In genomic region chr4:139930885-139931284, GRCm38 (mm10) we compare ENCODE assay signal across 30 mouse cellular contexts. TPM values are rescaled to one million over a fixed set of nuclear protein-coding genes. Genes with fewer than 3 reads are reported as not detected.
DNase-seq lines count a peak whose midpoint lies in the region; ATAC-seq and TF ChIP-seq lines count a peak whose summit lies in the region.
"Had no signal": no experiment of that assay in that cellular context is flagged by ENCODE, and none has a peak within 500 bp of the region (broad histone marks: within the 10 kb centered on the region; RNA-seq: fewer than 3 reads in every experiment).

No protein-coding gene starts in this region.

- H3K9ac ChIP-seq in hindbrain, postnatal 0 days (replicated peaks; ENCODE audit: low read length) = no peak overlapping the region
- H3K9ac ChIP-seq in neural tube, embryonic 13.5 days = no peak overlapping the region
- no peak overlapping the region for H3K9ac ChIP-seq in forebrain, embryonic 14.5 days (ENCODE audit: low read length)
- H3K9ac ChIP-seq: embryonic facial prominence, embryonic 15.5 days; limb, embryonic 15.5 days; stomach, embryonic 15.5 days had no signal

- no peak for DNase-seq in hindbrain, postnatal 0 days (ENCODE audit: low spot score)
- DNase-seq in hindbrain, embryonic 10.5 days (ENCODE audit: low spot score) = no peak
- no peak for DNase-seq in neural tube, embryonic 10.5 days (ENCODE audit: extremely low spot score, low spot score)
- no peak for DNase-seq in forebrain, embryonic 14.5 days (ENCODE audit: low spot score)
- DNase-seq in right cerebral cortex, adult 2 months (ENCODE audit: low spot score in 2 of 2) = no peak
- no peak for DNase-seq in adrenal gland, postnatal 14 days
- DNase-seq: adrenal gland, adult 2 months; cerebellum, adult 2 months; cerebellum, postnatal 25 days; gastrocnemius, postnatal 25 days; heart, adult 11 months; heart, postnatal 4 days; kidney, adult 9 months; kidney, postnatal 10 days; layer of hippocampus, adult 9-11 months; midbrain, embryonic 14.5 days; retina, postnatal 1 day; right cerebral cortex, postnatal 25 days had no signal

- no peak for ATAC-seq in hindbrain, postnatal 0 days
- no peak for ATAC-seq in neural tube, embryonic 13.5 days (ENCODE audit: low read depth)
- no peak for ATAC-seq in forebrain, embryonic 14.5 days
- ATAC-seq: activated CD4-positive, CD25-positive, alpha-beta regulatory T cell, adult 4 months; intestine, postnatal 0 days; lung, postnatal 0 days had no signal

- TF ChIP-seq CTCF in hindbrain, postnatal 0 days (IDR thresholded peaks at IDR 0.05; ENCODE audit: low read depth) = no peak

- no peak overlapping the region for H3K4me3 ChIP-seq in hindbrain, postnatal 0 days (ENCODE audit: low read length)
- H3K4me3 ChIP-seq in hindbrain, embryonic 10.5 days = no peak overlapping the region
- no peak overlapping the region for H3K4me3 ChIP-seq in neural tube, embryonic 13.5 days
- no peak overlapping the region for H3K4me3 ChIP-seq in forebrain, embryonic 14.5 days (ENCODE audit: low read depth, low read length)
- H3K4me3 ChIP-seq: embryonic facial prominence, embryonic 10.5 days; embryonic facial prominence, embryonic 15.5 days; limb, embryonic 10.5 days; limb, embryonic 15.5 days; stomach, embryonic 15.5 days had no signal

- no peaks in the 10 kb centered on the region for H3K27me3 ChIP-seq in hindbrain, postnatal 0 days (ENCODE audit: insufficient read depth, low read length)
- peaks cover 27% of the 10 kb centered on the region for H3K27me3 ChIP-seq in hindbrain, embryonic 10.5 days (ENCODE audit: insufficient read depth, poor library complexity, severe bottlenecking)
- H3K27me3 ChIP-seq in neural tube, embryonic 13.5 days = peaks cover 22% of the 10 kb centered on the region; the same call in 1 of the 2 replicates
- H3K27me3 ChIP-seq in forebrain, embryonic 14.5 days (replicated peaks; ENCODE audit: control insufficient read depth, insufficient read depth, low read length) = 0 out of 2 replicates have a peak, but pooled peaks cover 8% of the 10 kb centered on the region

- no peaks in the 10 kb centered on the region for H3K36me3 ChIP-seq in hindbrain, postnatal 0 days (ENCODE audit: insufficient read depth, low read length)
- no peaks in the 10 kb centered on the region for H3K36me3 ChIP-seq in hindbrain, embryonic 10.5 days
- no peaks in the 10 kb centered on the region for H3K36me3 ChIP-seq in neural tube, embryonic 13.5 days
- H3K36me3 ChIP-seq in forebrain, embryonic 14.5 days (ENCODE audit: control insufficient read depth, insufficient read depth, low read length) = no peaks in the 10 kb centered on the region
- H3K36me3 ChIP-seq: embryonic facial prominence, embryonic 10.5 days; embryonic facial prominence, embryonic 15.5 days; limb, embryonic 10.5 days; limb, embryonic 15.5 days; stomach, embryonic 15.5 days had no signal

- 0 out of 2 replicates have a peak overlapping the region, but pooled peaks have one; percentile 65 for H3K27ac ChIP-seq in hindbrain, postnatal 0 days
- H3K27ac ChIP-seq in hindbrain, embryonic 10.5 days = no peak overlapping the region
- peak overlapping the region; percentile 74 for H3K27ac ChIP-seq in neural tube, embryonic 13.5 days (replicated peaks)
- peak overlapping the region; percentile 53; the same call in 1 of the 2 replicates for H3K27ac ChIP-seq in forebrain, embryonic 14.5 days (ENCODE audit: low read depth, low read length)
- H3K27ac ChIP-seq: embryonic facial prominence, embryonic 10.5 days; embryonic facial prominence, embryonic 15.5 days; limb, embryonic 10.5 days; limb, embryonic 15.5 days; macrophage; stomach, embryonic 15.5 days had no signal

- peaks cover 25% of the 10 kb centered on the region for H3K4me1 ChIP-seq in hindbrain, postnatal 0 days (ENCODE audit: insufficient read depth, low read length)
- H3K4me1 ChIP-seq in hindbrain, embryonic 10.5 days (replicated peaks) = peaks cover 38% of the 10 kb centered on the region
- H3K4me1 ChIP-seq in neural tube, embryonic 13.5 days (replicated peaks) = peaks cover 33% of the 10 kb centered on the region
- peaks cover 25% of the 10 kb centered on the region for H3K4me1 ChIP-seq in forebrain, embryonic 14.5 days (ENCODE audit: control insufficient read depth, insufficient read depth, low read length)
- H3K4me1 ChIP-seq: stomach, embryonic 15.5 days had no signal

- H3K9me3 ChIP-seq in hindbrain, postnatal 0 days (ENCODE audit: low read length) = no peaks in the 10 kb centered on the region
- no peaks in the 10 kb centered on the region for H3K9me3 ChIP-seq in hindbrain, embryonic 10.5 days
- no peaks in the 10 kb centered on the region for H3K9me3 ChIP-seq in neural tube, embryonic 13.5 days
- no peaks in the 10 kb centered on the region for H3K9me3 ChIP-seq in forebrain, embryonic 14.5 days (replicated peaks; ENCODE audit: control insufficient read depth, low read length)
- H3K9me3 ChIP-seq: embryonic facial prominence, embryonic 10.5 days; embryonic facial prominence, embryonic 15.5 days; limb, embryonic 10.5 days; limb, embryonic 15.5 days; stomach, embryonic 15.5 days had no signal

- H3K4me2 ChIP-seq in hindbrain, postnatal 0 days (ENCODE audit: low read depth, low read length) = 0 out of 2 replicates have a peak overlapping the region, but pooled peaks have one; percentile 21
- 0 out of 2 replicates have a peak overlapping the region, but pooled peaks have one; percentile 30 for H3K4me2 ChIP-seq in neural tube, embryonic 13.5 days
- peak overlapping the region; percentile 24; the same call in 1 of the 2 replicates for H3K4me2 ChIP-seq in forebrain, embryonic 14.5 days (ENCODE audit: low read length)
- H3K4me2 ChIP-seq: embryonic facial prominence, embryonic 15.5 days; heart, embryonic 11.5 days; limb, embryonic 15.5 days; stomach, embryonic 15.5 days had no signal

- WGBS in hindbrain, postnatal 0 days = 43% methylated on average over 7 of the region's 7 CpGs
- WGBS in hindbrain, embryonic 10.5 days = 54% methylated on average over 7 of the region's 7 CpGs
- WGBS in neural tube, embryonic 13.5 days = 57% methylated on average over 7 of the region's 7 CpGs
- WGBS in forebrain, embryonic 14.5 days = 43% methylated on average over 7 of the region's 7 CpGs

RNA-seq across cellular contexts. Expression of gene Klhdc7a, which starts 36.9 kb away (rescaled TPM):
- 1.0 and 1.6 TPM in 2 replicates for total RNA-seq in hindbrain, postnatal 0 days (2014; rRNA removed)
- polyA plus RNA-seq in hindbrain, postnatal 0 days (2015; fragmentation: Nextera tagmentation; extraction: Ambion mirVana) = 0.58 and 0.69 TPM in 2 replicates
- 0.41 and 0.47 TPM in 2 replicates for polyA plus RNA-seq in hindbrain, embryonic 10.5 days (2016; fragmentation: Nextera tagmentation; extraction: Ambion mirVana)
- polyA plus RNA-seq in neural tube, embryonic 13.5 days (2015; fragmentation: Nextera tagmentation; extraction: Ambion mirVana) = 0.08 and 0.12 TPM in 2 replicates
- polyA plus RNA-seq in forebrain, embryonic 14.5 days (2014; fragmentation: Nextera tagmentation; extraction: Ambion mirVana) = 0.22 and 0.40 TPM in 2 replicates
- 18.8 and 23.1 TPM in 2 replicates for total RNA-seq in adrenal gland, postnatal 14 days (2021)
- total RNA-seq: megakaryocyte-erythroid progenitor cell, adult 5-6 weeks had no signal
- polyA plus RNA-seq: activated CD4-positive, CD25-positive, alpha-beta regulatory T cell, adult 4 months; macrophage had no signal
